Mouse (Mus musculus) MN1 (cell line): ENCODE data around the gene Poglut1.

Source experiments
- DNase-seq: peaks from one replicate; pipeline ENCODE4 v3.0.0-alpha.2; 2016; ENCODE audit warnings: low spot score

Poglut1 gene

DNA sequence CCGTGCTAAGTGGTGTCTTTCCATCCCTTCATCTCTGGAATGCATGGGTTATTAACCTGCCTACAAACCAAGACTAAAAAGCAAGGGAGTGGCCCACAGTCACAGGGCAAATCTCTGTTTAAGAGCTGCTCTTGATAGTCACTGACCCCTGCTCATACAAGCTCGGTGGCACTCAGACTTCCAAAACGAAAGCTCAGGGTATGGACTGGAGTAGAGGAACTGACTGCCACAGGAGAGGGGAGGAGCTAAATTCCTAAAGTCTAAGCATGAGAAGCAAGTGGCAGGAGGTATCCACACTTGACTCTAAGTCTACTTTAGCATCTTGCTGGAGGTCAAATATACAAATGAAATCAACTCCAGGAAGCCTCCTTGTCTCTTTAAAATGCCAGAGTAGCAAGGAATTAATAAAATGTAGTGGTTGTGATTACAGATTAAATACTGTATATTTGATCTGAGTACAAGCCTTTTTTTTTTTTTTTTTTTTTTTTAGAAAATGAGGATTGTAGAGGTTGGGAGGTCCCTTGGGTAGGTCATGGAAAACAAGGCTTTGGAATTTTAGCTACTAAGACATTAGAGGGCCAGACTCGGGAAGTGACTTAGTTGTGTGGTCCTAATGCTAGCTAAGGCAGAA is 74.3 kb downstream of the Poglut1 start:
- peak; percentile 18 for DNase-seq
